Mouse (Mus musculus) bone marrow macrophage, adult 2 months (primary cell): Measurements from ENCODE around the gene Slc24a3. TPM values are rescaled to one million over a fixed set of nuclear protein-coding genes. Genes with fewer than 3 reads are reported as not detected.

Experiments
- H3K27ac ChIP-seq: 2 replicates; pipeline ENCODE4 v1.5.1; 2012; ENCODE audit warnings: low read depth, low read length; ENCODE audit not compliant: insufficient read depth
- H3K4me1 ChIP-seq: 2 replicates; pipeline ENCODE4 v1.6.1; 2012; ENCODE audit warnings: low read length; ENCODE audit not compliant: control insufficient read depth, insufficient read depth
- H3K4me3 ChIP-seq: 2 replicates; pipeline ENCODE4 v1.5.1; 2012; ENCODE audit warnings: mild to moderate bottlenecking, low read length, moderate library complexity; ENCODE audit not compliant: insufficient read depth
- CTCF ChIP-seq: IDR thresholded peaks from 2 replicates; pipeline ENCODE4 v1.5.1; 2012; ENCODE audit warnings: low read depth, mild to moderate bottlenecking, low read length, moderate library complexity
- POLR2A ChIP-seq: IDR thresholded peaks from 2 replicates; pipeline ENCODE4 v1.6.1; 2012; ENCODE audit warnings: mild to moderate bottlenecking, low read depth, low read length, borderline replicate concordance
- polyA plus RNA-seq: library from polyadenylated mRNA; stranded (reverse); fragments of >200 nt; gene quantifications from 2 replicates; pipeline ENCODE4 v1.2.4, GENCODE M21; 2012; ENCODE audit not compliant: missing spikeins, insufficient read depth, insufficient read length

Slc24a3 gene
- polyA plus RNA-seq, 1 experiment, result 2.5 TPM

DNA sequence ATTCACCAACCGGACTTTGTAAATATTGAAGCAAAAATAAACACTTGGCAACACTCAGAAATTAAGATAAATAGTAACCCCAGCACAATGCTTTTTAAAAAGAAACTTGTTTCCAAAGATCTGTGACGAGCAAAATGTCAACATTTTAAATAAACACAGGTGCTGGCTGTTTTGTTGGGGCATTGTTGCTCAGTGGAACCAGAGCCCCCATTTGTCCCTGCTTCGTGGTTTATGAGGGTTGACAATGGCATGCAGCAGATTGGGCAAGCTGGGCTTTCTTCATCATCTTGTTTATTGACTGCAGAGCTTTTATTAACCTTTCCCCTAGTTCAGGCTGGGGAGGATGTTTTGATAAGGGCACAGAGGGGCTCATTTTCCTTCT is 509.0 kb downstream of the Slc24a3 start:
- TF ChIP-seq CTCF, result no peak
- TF ChIP-seq POLR2A, result no peak
- Histone ChIP-seq H3K4me1 (0 out of 2 replicates have a peak, but pooled peaks cover 2% of the 10 kb centered on the region), H3K27ac (no peak overlapping the region), H3K4me3 (no peak overlapping the region)

DNA sequence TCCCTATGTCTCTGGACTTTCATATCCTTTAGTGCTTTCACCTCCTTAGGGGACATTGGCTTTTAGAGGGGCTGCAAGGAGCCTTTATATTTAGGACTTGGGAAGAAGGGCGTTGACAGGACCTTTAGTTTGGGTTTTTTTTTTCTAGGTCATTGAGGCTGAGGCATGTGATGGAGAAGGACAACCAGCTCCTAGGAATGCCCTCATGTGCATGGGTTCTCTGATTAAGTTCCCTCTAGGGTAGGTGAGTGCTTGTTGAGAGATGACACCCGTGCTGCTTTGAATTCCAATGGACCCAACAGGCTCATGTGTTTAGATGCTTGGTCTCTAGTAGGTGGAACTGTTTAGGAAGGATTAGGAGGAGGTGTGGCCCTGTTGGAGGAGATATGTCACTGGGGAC is 509.4 kb downstream of the Slc24a3 start:
- TF ChIP-seq POLR2A (no peak), CTCF (no peak)
- H3K27ac ChIP-seq, result no peak overlapping the region
- no peak overlapping the region for H3K4me3 ChIP-seq
- H3K4me1 ChIP-seq, result 0 out of 2 replicates have a peak, but pooled peaks cover 2% of the 10 kb centered on the region

- H3K4me1 ChIP-seq, result peaks cover 6% of the 10 kb centered on the region; the same call in 1 of the 2 replicates
- TF ChIP-seq POLR2A (no peak), CTCF (no peak)
- no peak overlapping the region for H3K4me3 ChIP-seq
- no peak overlapping the region for H3K27ac ChIP-seq
Observed at GRCm38 (mm10) chr2:145680141-145680540, 512.6 kb downstream of the Slc24a3 start.

DNA sequence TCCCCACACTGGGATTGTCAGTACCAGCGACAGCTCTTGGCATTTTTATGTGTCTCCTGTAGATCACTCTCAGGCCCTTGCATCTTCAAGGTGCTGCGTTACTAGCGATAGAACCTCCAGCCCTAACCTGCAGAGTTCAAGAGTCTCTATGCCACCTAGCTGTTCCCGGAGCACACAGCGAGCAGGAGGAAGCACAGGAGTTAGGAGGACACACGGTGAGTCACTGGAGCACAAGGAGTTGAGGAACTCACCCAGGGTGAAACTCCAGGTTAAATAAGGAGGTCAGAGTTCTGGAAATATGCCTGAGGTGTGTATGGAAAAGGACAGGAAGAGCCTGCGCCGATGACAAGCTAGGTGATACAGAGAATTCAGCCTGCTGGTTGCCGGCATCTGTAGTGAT is 513.2 kb downstream of the Slc24a3 start:
- TF ChIP-seq POLR2A (no peak), CTCF (no peak)
- no peak overlapping the region for H3K27ac ChIP-seq
- H3K4me1 ChIP-seq, result peaks cover 4% of the 10 kb centered on the region; the same call in 1 of the 2 replicates
- no peak overlapping the region for H3K4me3 ChIP-seq

GRCm38 (mm10) chr2:145681626-145682025 is 514.1 kb downstream of the Slc24a3 start:
- H3K4me1 ChIP-seq, result peaks cover 4% of the 10 kb centered on the region; the same call in 1 of the 2 replicates
- H3K27ac ChIP-seq, result no peak overlapping the region
- no peak for TF ChIP-seq CTCF
- no peak overlapping the region for H3K4me3 ChIP-seq

DNA sequence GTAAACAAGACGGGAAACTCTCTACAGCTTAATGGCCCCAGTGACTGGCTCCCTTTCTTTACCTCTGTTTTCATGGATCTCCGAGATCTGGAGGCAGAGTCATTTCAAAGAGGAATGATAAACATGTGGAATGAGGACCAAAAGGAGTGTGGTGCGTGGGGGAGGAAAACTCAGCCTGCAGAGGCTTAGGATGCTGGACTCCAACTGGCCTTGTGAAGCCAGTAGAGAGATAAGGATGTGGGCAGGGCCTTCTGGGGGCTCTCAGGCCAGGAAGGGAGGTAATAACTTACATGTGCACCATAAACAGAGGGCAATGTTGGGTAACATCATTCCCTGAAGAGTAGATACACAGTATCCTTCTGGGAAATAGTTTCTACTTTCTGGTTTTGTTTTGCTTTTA is 515.4 kb downstream of the Slc24a3 start:
- TF ChIP-seq POLR2A (no peak), CTCF (no peak)
- H3K4me1 ChIP-seq, result peaks cover 4% of the 10 kb centered on the region; the same call in 1 of the 2 replicates
- no peak overlapping the region for H3K4me3 ChIP-seq
- no peak overlapping the region for H3K27ac ChIP-seq

DNA sequence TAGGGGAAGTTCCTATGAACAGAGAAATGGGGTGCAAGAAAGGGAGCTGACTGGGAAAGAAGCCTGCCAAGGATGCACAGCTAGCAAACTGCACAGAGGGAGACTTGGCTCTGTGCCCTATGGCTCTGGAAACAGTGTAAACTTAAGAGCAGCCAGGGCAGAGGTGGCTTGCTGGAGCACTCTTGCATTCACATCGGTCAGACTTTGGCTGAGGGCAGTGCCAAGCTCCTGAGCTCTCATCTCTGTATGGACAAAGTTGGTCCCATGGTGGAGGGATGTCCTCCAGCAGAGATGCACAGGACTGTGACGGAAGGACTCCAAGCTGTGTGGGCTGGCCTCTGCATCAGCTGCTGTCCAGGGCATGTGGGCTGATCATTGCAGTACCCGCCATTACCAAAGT is 516.0 kb downstream of the Slc24a3 start:
- TF ChIP-seq CTCF (no peak), POLR2A (no peak)
- no peak overlapping the region for H3K27ac ChIP-seq
- H3K4me1 ChIP-seq, result peaks cover 4% of the 10 kb centered on the region; the same call in 1 of the 2 replicates
- no peak overlapping the region for H3K4me3 ChIP-seq

DNA sequence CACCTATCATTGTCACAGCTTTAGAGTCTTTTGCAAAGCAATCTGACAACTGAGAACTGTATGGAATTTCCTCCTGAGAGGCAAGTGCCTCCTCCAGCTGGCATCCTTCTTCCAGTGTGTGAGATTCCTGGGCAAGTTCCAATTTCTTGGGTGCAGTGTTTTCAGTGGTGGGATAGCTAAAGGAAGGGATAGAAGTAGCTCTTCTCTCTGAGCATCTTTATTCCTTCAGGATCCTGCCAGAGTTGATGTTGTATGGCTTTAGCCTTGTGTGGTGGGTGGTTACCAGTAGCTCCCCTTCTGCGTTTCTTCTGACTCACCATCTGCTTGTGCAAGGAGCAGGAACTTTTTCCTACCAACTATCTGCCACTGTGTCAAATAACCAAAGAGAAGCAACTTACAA is 516.6 kb downstream of the Slc24a3 start:
- Histone ChIP-seq H3K4me1 (peaks cover 4% of the 10 kb centered on the region; the same call in 1 of the 2 replicates), H3K4me3 (no peak overlapping the region), H3K27ac (no peak overlapping the region)
- TF ChIP-seq POLR2A, result no peak
- no peak for TF ChIP-seq CTCF

DNA sequence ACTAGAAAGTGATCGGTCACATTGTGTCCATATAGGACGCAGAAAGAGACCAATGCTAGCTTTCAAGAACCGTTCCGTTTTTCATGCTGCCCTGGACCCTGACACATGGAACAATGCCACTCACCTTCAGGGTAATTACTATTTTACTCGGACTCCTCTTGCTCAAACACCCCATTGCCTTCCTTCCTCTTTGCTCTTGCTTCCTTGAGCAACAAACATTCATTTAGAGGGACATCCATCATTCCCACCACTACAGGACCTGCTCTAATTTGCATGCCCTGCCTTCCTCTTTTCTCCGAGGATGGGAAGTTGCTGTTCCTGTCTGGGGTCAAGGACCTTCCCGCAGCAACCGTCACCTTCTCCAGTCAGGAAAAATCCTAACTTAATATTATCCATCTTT is 517.3 kb downstream of the Slc24a3 start:
- no peak for TF ChIP-seq CTCF
- no peak for TF ChIP-seq POLR2A
- Histone ChIP-seq H3K27ac (no peak overlapping the region), H3K4me1 (peaks cover 4% of the 10 kb centered on the region; the same call in 1 of the 2 replicates), H3K4me3 (no peak overlapping the region)

GRCm38 (mm10) chr2:145686017-145686416 is 518.5 kb downstream of the Slc24a3 start:
- Histone ChIP-seq H3K4me3 (no peak overlapping the region), H3K27ac (no peak overlapping the region), H3K4me1 (peaks cover 4% of the 10 kb centered on the region; the same call in 1 of the 2 replicates)
- TF ChIP-seq CTCF (no peak), POLR2A (no peak)

GRCm38 (mm10) chr2:145691367-145692009 is 523.9 kb downstream of the Slc24a3 start:
- Histone ChIP-seq H3K4me3 (no peak overlapping the region), H3K4me1 (peaks cover 5% of the 10 kb centered on the region), H3K27ac (no peak overlapping the region)
- TF ChIP-seq POLR2A (no peak), CTCF (no peak)
